Mouse (Mus musculus) stomach, embryonic 16.5 days (tissue): ENCODE data around the gene Dgki. TPM values are rescaled to one million over a fixed set of nuclear protein-coding genes. Genes with fewer than 3 reads are reported as not detected.

Source experiments
- ATAC-seq: fragments of 200-750 bp; cut with Nextera tagmentation; 2 replicates; pipeline ENCODE4 v1.8.0; 2017; ENCODE audit warnings: moderate number of reproducible peaks, moderate TSS enrichment; ENCODE audit not compliant: insufficient read depth, low FRiP score
- H3K27ac ChIP-seq: fragments of 300-500 bp; sonication (generic); 2 replicates; pipeline ENCODE4 v1.5.1; 2014; ENCODE audit warnings: low read length
- H3K27me3 ChIP-seq: fragments of 300-500 bp; sonication (generic); 2 replicates; pipeline ENCODE4 v1.6.1; 2014; ENCODE audit warnings: low read length, control low read depth, mixed read lengths; ENCODE audit not compliant: control insufficient read depth, insufficient read depth
- H3K36me3 ChIP-seq: fragments of 300-500 bp; sonication (generic); 2 replicates; pipeline ENCODE4 v1.6.1; 2014; ENCODE audit warnings: low read length; ENCODE audit not compliant: control insufficient read depth, insufficient read depth
- H3K4me1 ChIP-seq: fragments of 300-500 bp; sonication (generic); 2 replicates; pipeline ENCODE4 v1.6.1; 2014; ENCODE audit warnings: low read length, control low read depth, mixed read lengths; ENCODE audit not compliant: control insufficient read depth, insufficient read depth
- H3K4me2 ChIP-seq: fragments of 300-500 bp; sonication (generic); 2 replicates; pipeline ENCODE4 v1.6.1; 2014; ENCODE audit warnings: low read depth, low read length, mixed read lengths
- H3K4me3 ChIP-seq: fragments of 300-500 bp; sonication (generic); replicated peaks from 2 replicates; pipeline ENCODE4 v1.5.1; 2014; ENCODE audit warnings: mild to moderate bottlenecking, low read length
- H3K9ac ChIP-seq: fragments of 300-500 bp; sonication (generic); 2 replicates; pipeline ENCODE4 v1.6.1; 2014; ENCODE audit warnings: low read length
- H3K9me3 ChIP-seq: fragments of 300-500 bp; sonication (generic); replicated peaks from 2 replicates; pipeline ENCODE4 v1.6.1; 2016; ENCODE audit warnings: low read length, control low read depth; ENCODE audit not compliant: control insufficient read depth
- WGBS: fragments of 180-500 bp; shearing (Covaris S2); extraction: QIAGEN DNeasy Blood & Tissue Kit; methylation state at CpG from one replicate; pipeline ENCODE4 v1.1.7; 2014; 5-methylcytosine and 5-hydroxymethylcytosine counted together
- polyA plus RNA-seq: library from polyadenylated mRNA; unstranded; fragments of >200 nt; fragmentation: Nextera tagmentation; extraction: Ambion mirVana; gene quantifications from 2 replicates; pipeline ENCODE4 v1.2.1, GENCODE M21; 2015

Dgki gene
- polyA plus RNA-seq, 1 experiment from 2014 or later: 0.94 TPM

GRCm38 (mm10) chr6:37212930-37213329, 87.1 kb downstream of the Dgki start:
- H3K4me1 ChIP-seq: peaks cover 20% of the 10 kb centered on the region
- no peak overlapping the region for H3K4me3 ChIP-seq
- no peak overlapping the region for H3K27ac ChIP-seq
- H3K9me3 ChIP-seq: no peaks in the 10 kb centered on the region
- H3K9ac ChIP-seq: no peak overlapping the region
- 51% methylated on average over 4 of the region's 4 CpGs for WGBS
- no peaks in the 10 kb centered on the region for H3K36me3 ChIP-seq
- ATAC-seq: no peak
- no peaks in the 10 kb centered on the region for H3K27me3 ChIP-seq
- H3K4me2 ChIP-seq: no peak overlapping the region

DNA sequence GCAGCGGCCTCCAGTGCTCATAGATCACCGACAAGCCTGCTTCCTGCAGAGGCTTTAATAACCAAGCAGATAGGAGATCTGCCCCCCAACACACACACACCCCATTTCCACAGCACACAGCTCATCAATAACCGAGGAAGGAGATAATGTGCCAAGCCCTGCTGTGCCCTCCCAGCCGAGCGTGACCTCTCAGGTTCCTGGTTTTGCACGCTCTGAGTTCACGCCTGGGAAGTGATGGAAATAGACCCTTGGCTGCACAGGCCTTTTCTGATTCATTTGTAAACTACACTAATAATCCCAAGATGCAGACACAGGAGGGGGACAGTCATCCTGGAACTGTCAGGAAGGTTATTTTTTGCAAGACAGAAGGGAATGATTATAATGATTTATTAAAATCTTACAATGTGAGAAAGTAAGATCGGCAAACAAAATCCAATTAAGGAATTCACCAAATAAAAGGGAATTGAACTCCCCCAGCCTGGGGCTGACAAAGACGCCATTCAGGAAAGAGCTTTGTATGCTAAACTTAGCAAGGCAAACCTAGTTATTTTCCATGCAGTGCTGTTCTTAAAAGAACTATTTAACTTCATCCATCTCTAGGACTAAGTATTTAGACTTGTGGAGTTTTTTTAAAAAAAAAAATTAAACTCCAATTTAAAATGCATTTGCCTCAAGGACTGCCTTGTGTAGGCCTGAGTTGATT, 88.3 kb downstream of the Dgki start:
- 45% methylated on average over 9 of the region's 9 CpGs for WGBS
- H3K4me2 ChIP-seq: no peak overlapping the region
- peaks cover 19% of the 10 kb centered on the region for H3K4me1 ChIP-seq
- H3K27ac ChIP-seq: 0 out of 2 replicates have a peak overlapping the region, but pooled peaks have one; percentile 24
- H3K4me3 ChIP-seq: no peak overlapping the region
- no peak overlapping the region for H3K9ac ChIP-seq
- H3K36me3 ChIP-seq: no peaks in the 10 kb centered on the region
- no peak for ATAC-seq
- no peaks in the 10 kb centered on the region for H3K9me3 ChIP-seq
- H3K27me3 ChIP-seq: no peaks in the 10 kb centered on the region

GRCm38 (mm10) chr6:37202901-37203300, 97.1 kb downstream of the Dgki start:
- no peak overlapping the region for H3K9ac ChIP-seq
- no peaks in the 10 kb centered on the region for H3K9me3 ChIP-seq
- WGBS: 69% methylated on average over 4 of the region's 4 CpGs
- no peak overlapping the region for H3K27ac ChIP-seq
- no peaks in the 10 kb centered on the region for H3K4me1 ChIP-seq
- H3K27me3 ChIP-seq: no peaks in the 10 kb centered on the region
- no peaks in the 10 kb centered on the region for H3K36me3 ChIP-seq
- no peak overlapping the region for H3K4me2 ChIP-seq
- H3K4me3 ChIP-seq: no peak overlapping the region
- ATAC-seq: no peak

- 77% methylated on average over 5 of the region's 5 CpGs for WGBS
- Histone ChIP-seq H3K9me3 (no peaks in the 10 kb centered on the region), H3K36me3 (no peaks in the 10 kb centered on the region), H3K27me3 (no peaks in the 10 kb centered on the region), H3K4me2 (no peak overlapping the region), H3K4me1 (no peaks in the 10 kb centered on the region), H3K4me3 (no peak overlapping the region), H3K9ac (no peak overlapping the region), H3K27ac (no peak overlapping the region)
- no peak for ATAC-seq
Measured at GRCm38 (mm10) chr6:37200840-37201239, 99.1 kb downstream of the Dgki start.

DNA sequence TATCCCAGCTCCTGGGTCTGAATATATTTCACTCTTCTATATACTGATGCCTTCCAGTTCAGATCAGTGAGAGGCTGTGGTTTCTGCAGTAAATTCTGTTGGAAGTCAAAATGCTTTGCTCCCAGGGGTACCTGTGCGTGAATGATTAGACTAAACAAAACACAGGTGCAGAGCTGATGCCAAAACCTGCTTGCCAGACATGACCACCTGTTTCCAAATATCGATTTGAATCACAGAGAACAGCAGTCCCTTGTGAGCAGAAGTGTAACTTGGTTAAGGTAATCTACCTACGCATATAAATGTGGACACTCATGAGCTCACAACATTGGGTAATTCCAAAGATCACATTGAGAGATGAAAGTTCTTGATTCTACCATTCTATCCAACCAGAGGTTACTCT, 100.5 kb downstream of the Dgki start:
- no peak overlapping the region for H3K27ac ChIP-seq

DNA sequence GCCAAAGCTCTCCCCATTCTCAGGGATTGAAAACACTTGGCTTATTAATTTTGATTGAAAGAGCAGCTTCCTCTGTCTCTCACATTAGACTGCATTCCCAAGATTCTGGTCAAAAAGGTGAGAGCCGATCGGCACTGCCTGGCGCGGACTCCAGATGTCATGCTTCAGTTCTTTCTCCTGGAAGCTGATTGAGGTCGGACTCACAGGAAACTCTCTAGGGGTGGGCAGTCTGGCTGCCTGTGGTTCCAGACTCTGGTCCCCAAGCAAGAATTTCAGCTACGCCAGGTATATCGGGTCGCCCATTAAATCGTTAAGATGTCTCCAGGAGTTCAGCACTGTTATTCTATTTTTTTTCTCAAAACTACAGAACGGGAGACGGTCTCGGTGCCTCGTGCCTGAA, 102.2 kb downstream of the Dgki start:
- no peaks in the 10 kb centered on the region for H3K9me3 ChIP-seq
- H3K9ac ChIP-seq: no peak overlapping the region
- no peaks in the 10 kb centered on the region for H3K27me3 ChIP-seq
- no peak overlapping the region for H3K4me3 ChIP-seq
- 48% methylated on average over 13 of the region's 13 CpGs for WGBS
- ATAC-seq: no peak
- H3K27ac ChIP-seq: no peak overlapping the region
- H3K36me3 ChIP-seq: no peaks in the 10 kb centered on the region
- H3K4me2 ChIP-seq: no peak overlapping the region
- H3K4me1 ChIP-seq: no peaks in the 10 kb centered on the region

More for the DNA sequence above, 100.5 kb downstream of the Dgki start:
- no peak overlapping the region for H3K4me2 ChIP-seq
- H3K27me3 ChIP-seq: no peaks in the 10 kb centered on the region
- no peak overlapping the region for H3K9ac ChIP-seq
- H3K9me3 ChIP-seq: no peaks in the 10 kb centered on the region
- no peaks in the 10 kb centered on the region for H3K4me1 ChIP-seq
- H3K36me3 ChIP-seq: no peaks in the 10 kb centered on the region
- 74% methylated on average over 3 of the region's 3 CpGs for whole genome bisulfite sequencing
- ATAC-seq: no peak
- no peak overlapping the region for H3K4me3 ChIP-seq

DNA sequence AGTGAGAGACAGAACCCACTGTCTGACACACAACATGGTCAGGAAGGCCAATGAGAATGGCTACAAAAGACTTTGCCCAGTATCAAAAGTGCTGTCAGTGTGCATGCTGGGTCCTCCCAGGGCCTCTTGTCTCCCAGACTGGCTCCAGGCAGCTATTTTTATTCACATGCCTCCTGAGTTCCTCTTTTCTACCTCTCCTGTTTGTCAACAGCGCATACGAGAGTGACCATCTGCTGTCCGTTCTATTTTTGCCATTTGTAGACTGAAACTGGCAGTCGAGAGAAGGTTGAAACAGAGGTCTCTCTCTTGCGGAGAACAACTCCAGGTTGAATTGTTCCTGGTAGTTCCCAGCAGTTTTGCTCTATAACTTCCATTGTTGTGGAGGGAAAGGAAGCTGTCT, 103.1 kb downstream of the Dgki start:
- H3K4me1 ChIP-seq: no peaks in the 10 kb centered on the region
- no peaks in the 10 kb centered on the region for H3K27me3 ChIP-seq
- 84% methylated on average over 5 of the region's 5 CpGs for WGBS
- H3K27ac ChIP-seq: no peak overlapping the region
- no peak overlapping the region for H3K4me2 ChIP-seq
- ATAC-seq: no peak
- no peaks in the 10 kb centered on the region for H3K36me3 ChIP-seq
- no peaks in the 10 kb centered on the region for H3K9me3 ChIP-seq
- H3K4me3 ChIP-seq: no peak overlapping the region
- no peak overlapping the region for H3K9ac ChIP-seq

- H3K9me3 ChIP-seq: no peaks in the 10 kb centered on the region
- H3K4me1 ChIP-seq: no peaks in the 10 kb centered on the region
- WGBS: 74% methylated on average over 4 of the region's 4 CpGs
- no peak overlapping the region for H3K4me2 ChIP-seq
- H3K9ac ChIP-seq: no peak overlapping the region
- H3K4me3 ChIP-seq: no peak overlapping the region
- ATAC-seq: no peak
- no peak overlapping the region for H3K27ac ChIP-seq
- H3K36me3 ChIP-seq: no peaks in the 10 kb centered on the region
- no peaks in the 10 kb centered on the region for H3K27me3 ChIP-seq
Measured at GRCm38 (mm10) chr6:37195766-37196165, 104.2 kb downstream of the Dgki start.

GRCm38 (mm10) chr6:37181961-37182360, 118.0 kb downstream of the Dgki start:
- ATAC-seq: no peak
- Histone ChIP-seq H3K36me3 (no peaks in the 10 kb centered on the region), H3K4me1 (no peaks in the 10 kb centered on the region), H3K4me3 (no peak overlapping the region), H3K27ac (no peak overlapping the region), H3K27me3 (no peaks in the 10 kb centered on the region), H3K4me2 (no peak overlapping the region), H3K9ac (no peak overlapping the region), H3K9me3 (no peaks in the 10 kb centered on the region)
- WGBS: 85% methylated on average over 4 of the region's 4 CpGs
